Mouse (Mus musculus) spleen, adult 2 months (tissue): ENCODE results near the gene Cphx3. TPM values are rescaled to one million over a fixed set of nuclear protein-coding genes. Genes with fewer than 3 reads are reported as not detected.
"Not testable (repeated sequence)": the region's sequence is repeated elsewhere in the genome, so short reads cannot be mapped to it uniquely, and the experiment has no call there.

Experiments
- DNase-seq, 2 experiments: peaks; one replicate each; pipeline versions ENCODE4 v3.0.0 to v3.0.0-alpha.2; 2012 to 2021; ENCODE audit warnings: low spot score in 2 of 2, low read depth in 1 of 2
- H3K27ac ChIP-seq: fragments of 200-500 bp; 2 replicates; pipeline ENCODE4 v1.5.1; 2012; ENCODE audit warnings: low read length, inconsistent platforms; ENCODE audit not compliant: insufficient read depth
- H3K27me3 ChIP-seq: fragments of 200-500 bp; 2 replicates; pipeline ENCODE4 v1.6.1; 2012; ENCODE audit warnings: mild to moderate bottlenecking, moderate library complexity, low read length, inconsistent platforms; ENCODE audit not compliant: control insufficient read depth, insufficient read depth
- H3K36me3 ChIP-seq: fragments of 200-500 bp; 2 replicates; pipeline ENCODE4 v1.6.1; 2012; ENCODE audit warnings: mild to moderate bottlenecking, low read length, inconsistent platforms; ENCODE audit not compliant: control insufficient read depth, insufficient read depth
- H3K4me1 ChIP-seq: fragments of 200-500 bp; 2 replicates; pipeline ENCODE4 v1.6.1; 2011; ENCODE audit warnings: inconsistent platforms; ENCODE audit not compliant: control insufficient read depth, insufficient read depth, insufficient read length
- H3K4me3 ChIP-seq: fragments of 200-500 bp; 2 replicates; pipeline ENCODE4 v1.5.1; 2011; ENCODE audit warnings: mild to moderate bottlenecking, inconsistent platforms; ENCODE audit not compliant: insufficient read depth, insufficient read length; ENCODE audit errors: extremely low read depth
- WGBS: fragments of 180-500 bp; shearing (Covaris S2); methylation state at CpG from one replicate; pipeline ENCODE4 v1.1.7; 2018; 5-methylcytosine and 5-hydroxymethylcytosine counted together
- polyA plus RNA-seq: library from polyadenylated mRNA; depleted of rRNA; stranded (reverse); fragments of >200 nt; gene quantifications from 2 replicates; pipeline ENCODE4 v1.2.3, GENCODE M21; 2012; rRNA removed

Gene Cphx3
- polyA plus RNA-seq, 1 experiment, result not detected

- not testable (repeated sequence) for H3K36me3 ChIP-seq, H3K27me3 ChIP-seq, H3K4me1 ChIP-seq, DNase-seq, H3K27ac ChIP-seq, H3K4me3 ChIP-seq
- no CpG with 5 or more reads among the region's 25 CpGs for WGBS
These were observed 175.9 kb downstream of the Cphx3 start, which contains the start of gene Duxbl3 for GRCm38 (mm10) chr14:26257756-26258617. Duxbl3 (plus strand) TSS chr14:26257962.

DNA sequence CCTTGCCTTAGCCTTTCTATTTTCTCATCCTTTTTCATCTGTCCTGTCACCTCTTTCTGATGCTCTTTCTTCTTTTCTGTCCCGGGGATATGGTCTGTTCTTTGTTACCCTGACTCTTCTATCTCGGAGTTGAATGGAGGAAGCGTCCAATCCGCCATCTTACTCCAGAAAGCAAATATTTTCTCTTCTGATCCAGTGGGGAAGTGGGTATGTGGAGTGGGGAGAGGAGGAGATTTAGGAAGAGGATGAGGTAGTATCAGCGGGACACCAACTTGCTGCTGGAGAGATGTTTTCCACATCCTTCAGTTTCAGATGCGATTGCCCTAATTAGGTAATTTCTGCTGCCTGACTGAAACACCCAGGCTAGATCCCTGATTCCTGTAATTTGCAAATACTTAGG is 176.6 kb downstream of the Cphx3 start:
- not testable (repeated sequence) for H3K4me3 ChIP-seq, DNase-seq, H3K27ac ChIP-seq, H3K4me1 ChIP-seq, H3K36me3 ChIP-seq, H3K27me3 ChIP-seq
- WGBS, result no CpG with 5 or more reads among the region's 6 CpGs

Other genes starting within 250 kb of the Cphx3 start
- 64.2 and 68.4 TPM in 2 replicates for gene Anxa11, start 240.1 kb upstream of the Cphx3 start, polyA plus RNA-seq
- 1.2 and 1.6 TPM in 2 replicates for gene Plac9a, start 179.2 kb upstream of the Cphx3 start, polyA plus RNA-seq
- gene Tmem254a, start 154.6 kb upstream of the Cphx3 start, polyA plus RNA-seq, result 2.7 and 3.1 TPM in 2 replicates
- not detected in 2 replicates for gene Cphx1, start 144.0 kb upstream of the Cphx3 start, polyA plus RNA-seq
- gene Duxbl1, start 103.7 kb upstream of the Cphx3 start, polyA plus RNA-seq, result 0.08 and 0.22 TPM in 2 replicates
- 73.5 and 97.8 TPM in 2 replicates for gene Gm9780, start 39.6 kb upstream of the Cphx3 start, polyA plus RNA-seq
- gene Tmem254c, start 14.9 kb upstream of the Cphx3 start, polyA plus RNA-seq, result 7.2 and 10.3 TPM in 2 replicates
- not detected in 2 replicates for gene Cphx2, start 781 bp upstream of the Cphx3 start, polyA plus RNA-seq
- 0.19 and 0.33 TPM in 2 replicates for gene Duxbl2, start 36.1 kb downstream of the Cphx3 start, polyA plus RNA-seq
- gene Plac9b, start 100.2 kb downstream of the Cphx3 start, polyA plus RNA-seq, result 13.0 and 17.8 TPM in 2 replicates
- 7.9 and 8.1 TPM in 2 replicates for gene Tmem254b, start 124.7 kb downstream of the Cphx3 start, polyA plus RNA-seq
- not detected in 2 replicates for gene Duxbl3, start 175.7 kb downstream of the Cphx3 start, polyA plus RNA-seq